Mouse (Mus musculus): Measurements from ENCODE around the gene Ppm1f.

- TF ChIP-seq CTCF (IDR thresholded peaks at IDR 0.05; ENCODE audit: low read depth, low read length), result no peak
- TF ChIP-seq GATA1 (IDR thresholded peaks at IDR 0.05; ENCODE audit: borderline replicate concordance, low read length), result no peak
- TF ChIP-seq GATA2 (IDR thresholded peaks at IDR 0.05; ENCODE audit: borderline replicate concordance, low read depth, low read length), result no peak
- TF ChIP-seq TAL1 (conservative IDR thresholded peaks at IDR 0.05; ENCODE audit: low read depth, low read length), result no peak
- TF ChIP-seq POLR2AphosphoS5 (IDR thresholded peaks at IDR 0.05; ENCODE audit: insufficient replicate concordance, low read depth, low read length), result no peak
Measured at GRCm38 (mm10) chr16:16870241-16870616, 26.0 kb upstream of the Ppm1f start.

Measured in G1E (cell line).